Mouse (Mus musculus) CH12.LX (cell line): ENCODE measurements around the gene Ptdss2. TPM values are rescaled to one million over a fixed set of nuclear protein-coding genes. Genes with fewer than 3 reads are reported as not detected.
A peak's percentile ranks its signal among the peaks of the same experiment; 100 is the strongest.

Experiments used
- DNase-seq: peaks from one replicate; pipeline ENCODE4 v3.0.0-alpha.2; 2013; ENCODE audit errors: extremely low read depth
- H3K27ac ChIP-seq: 2 replicates; pipeline ENCODE4 v1.5.1; 2012; ENCODE audit warnings: low read depth, mild to moderate bottlenecking, control low read depth, moderate library complexity; ENCODE audit not compliant: insufficient read depth
- H3K27me3 ChIP-seq: replicated peaks from 2 replicates; pipeline ENCODE3; 2012; ENCODE audit warnings: inconsistent platforms
- H3K36me3 ChIP-seq, 2 experiments: replicated peaks in 1 of 2; 2 replicates each; pipeline versions ENCODE3 to v1.6.1; 2012; ENCODE audit warnings: inconsistent platforms in 1 of 2, low read length in 1 of 2, mild to moderate bottlenecking in 1 of 2, mixed read lengths in 1 of 2, moderate library complexity in 1 of 2; ENCODE audit not compliant: control insufficient read depth in 1 of 2, insufficient read depth in 1 of 2
- H3K4me1 ChIP-seq, 2 experiments: 2 replicates each; pipeline ENCODE4 v1.6.1; 2012; ENCODE audit warnings: inconsistent platforms in 1 of 2, moderate library complexity in 1 of 2; ENCODE audit not compliant: insufficient read depth in 2 of 2, control insufficient read depth in 1 of 2
- H3K4me2 ChIP-seq: 2 replicates; pipeline ENCODE4 v1.6.1; 2012; ENCODE audit warnings: low read depth, mild to moderate bottlenecking, control low read depth; ENCODE audit not compliant: poor library complexity, insufficient read depth, severe bottlenecking
- H3K4me3 ChIP-seq, 3 experiments: fragments of 150-350 bp in 1 of 3; sonication (generic) in 1 of 3; replicated peaks in 1 of 3; 2 replicates each; pipeline versions ENCODE3 to v1.5.1; 2011 to 2012; ENCODE audit warnings: low read depth in 2 of 3, low read length in 2 of 3, mild to moderate bottlenecking in 2 of 3, moderate library complexity in 2 of 3, control low read depth in 1 of 3, improper control_type of control experiment in 1 of 3, inconsistent platforms in 1 of 3, mixed read lengths in 1 of 3; ENCODE audit not compliant: poor library complexity in 1 of 3
- H3K79me2 ChIP-seq: replicated peaks from 2 replicates; pipeline ENCODE4 v1.6.1; 2012; ENCODE audit warnings: mild to moderate bottlenecking, moderate library complexity; ENCODE audit not compliant: control insufficient read depth, poor library complexity, insufficient read depth, severe bottlenecking; ENCODE audit errors: extremely low read depth
- H3K9ac ChIP-seq: 2 replicates; pipeline ENCODE4 v1.6.1; 2012; ENCODE audit warnings: low read depth, mild to moderate bottlenecking, control low read depth, moderate library complexity; ENCODE audit not compliant: insufficient read depth
- H3K9me3 ChIP-seq: replicated peaks from 2 replicates; pipeline ENCODE3; 2012; ENCODE audit warnings: low read length, inconsistent platforms, mixed read lengths
- E2F4 ChIP-seq: IDR thresholded peaks from 2 replicates; pipeline ENCODE4 v1.6.1; 2011; ENCODE audit warnings: low read depth, low read length, improper control_type of control experiment; ENCODE audit not compliant: insufficient replicate concordance
- ETS1 ChIP-seq: conservative IDR thresholded peaks from 2 replicates; pipeline ENCODE4 v1.6.1; 2012; ENCODE audit warnings: low read depth, mild to moderate bottlenecking, inconsistent platforms, low read length, improper control_type of control experiment, moderate library complexity
- GABPA ChIP-seq: IDR thresholded peaks from 2 replicates; pipeline ENCODE4 v1.6.1; 2012; ENCODE audit warnings: low read depth, low read length, improper control_type of control experiment, inconsistent platforms; ENCODE audit not compliant: insufficient replicate concordance
- HCFC1 ChIP-seq: IDR thresholded peaks from 2 replicates; pipeline ENCODE4 v1.6.1; 2012; ENCODE audit warnings: low read depth, mild to moderate bottlenecking, inconsistent platforms, low read length, improper control_type of control experiment
- IRF4 ChIP-seq: IDR thresholded peaks from 2 replicates; pipeline ENCODE4 v1.6.1; 2014; ENCODE audit warnings: low read depth, mild to moderate bottlenecking, inconsistent platforms, low read length, improper control_type of control experiment
- JUN ChIP-seq: IDR thresholded peaks from 2 replicates; pipeline ENCODE4 v1.6.1; 2011; ENCODE audit warnings: low read depth, mild to moderate bottlenecking, low read length, improper control_type of control experiment, moderate library complexity; ENCODE audit not compliant: insufficient read depth
- JUND ChIP-seq: conservative IDR thresholded peaks from 2 replicates; pipeline ENCODE4 v1.6.1; 2011; ENCODE audit warnings: low read depth, low read length, improper control_type of control experiment
- KAT2A ChIP-seq: IDR thresholded peaks from 2 replicates; pipeline ENCODE4 v1.6.1; 2012; ENCODE audit warnings: low read length, improper control_type of control experiment, inconsistent platforms; ENCODE audit not compliant: insufficient replicate concordance
- MEF2A ChIP-seq: IDR thresholded peaks from 2 replicates; pipeline ENCODE4 v1.6.1; 2014; ENCODE audit warnings: low read depth, mild to moderate bottlenecking, inconsistent platforms, low read length, improper control_type of control experiment, borderline replicate concordance
- MXI1 ChIP-seq: IDR thresholded peaks from 2 replicates; pipeline ENCODE4 v1.6.1; 2011; ENCODE audit warnings: mild to moderate bottlenecking, low read depth, low read length, improper control_type of control experiment
- NRF1 ChIP-seq: IDR thresholded peaks from 2 replicates; pipeline ENCODE4 v1.6.1; 2014; ENCODE audit warnings: low read depth, mild to moderate bottlenecking, inconsistent platforms, low read length, improper control_type of control experiment, moderate library complexity
- PAX5 ChIP-seq: IDR thresholded peaks from 2 replicates; pipeline ENCODE4 v1.6.1; 2012; ENCODE audit warnings: low read length, inconsistent platforms, mixed read lengths
- POLR2A ChIP-seq: IDR thresholded peaks from 2 replicates; pipeline ENCODE4 v1.6.1; 2011; ENCODE audit warnings: low read depth, mild to moderate bottlenecking, improper control_type of control experiment, low read length
- POLR2AphosphoS2 ChIP-seq: IDR thresholded peaks from 2 replicates; pipeline ENCODE4 v1.6.1; 2011; ENCODE audit warnings: low read depth, low read length, improper control_type of control experiment
- RCOR1 ChIP-seq: conservative IDR thresholded peaks from 2 replicates; pipeline ENCODE4 v1.6.1; 2012; ENCODE audit warnings: low read depth, mild to moderate bottlenecking, inconsistent platforms, low read length, improper control_type of control experiment
- SIN3A ChIP-seq: IDR thresholded peaks from 2 replicates; pipeline ENCODE4 v1.6.1; 2012; ENCODE audit warnings: low read length, improper control_type of control experiment, inconsistent platforms
- TBP ChIP-seq: conservative IDR thresholded peaks from 2 replicates; pipeline ENCODE4 v1.6.1; 2011; ENCODE audit warnings: low read depth, low read length, improper control_type of control experiment
- UBTF ChIP-seq: IDR thresholded peaks from 2 replicates; pipeline ENCODE4 v1.6.1; 2012; ENCODE audit warnings: low read depth, mild to moderate bottlenecking, inconsistent platforms, low read length, improper control_type of control experiment, moderate library complexity
- USF1 ChIP-seq: IDR thresholded peaks from 2 replicates; pipeline ENCODE4 v1.6.1; 2014; ENCODE audit warnings: low read depth, mild to moderate bottlenecking, inconsistent platforms, low read length, improper control_type of control experiment
- dilution Hi-C: fragments of 300-500 bp; cut with MboI; formaldehyde crosslinking; loops from 2 replicates; pipeline ENCODE4 v1.14.3; 2020; ENCODE audit warnings: low sequenced_read_pairs; ENCODE audit not compliant: extremely low pct_unique_long_range_greater_than_20kb, extremely low pct_ligation_motif_present
- in situ Hi-C: fragments of 300-500 bp; cut with MboI; formaldehyde crosslinking; loops from 3 replicates; pipeline ENCODE4 v1.14.3; 2019; ENCODE audit warnings: low sequenced_read_pairs, low pct_ligation_motif_present, low pct_unique_long_range_greater_than_20kb, mixed read lengths
- polyA plus RNA-seq: library from polyadenylated mRNA; unstranded; fragments of >175 nt; gene quantifications from 2 replicates; pipeline ENCODE4 v1.2.1, GENCODE M21; 2012; ENCODE audit warnings: low read depth; ENCODE audit not compliant: insufficient read length
- total RNA-seq, 2 experiments: library from RNA; depleted of rRNA; stranded (reverse); fragments of 300-350 nt in 1 of 2; fragments of >200 nt in 1 of 2; gene quantifications; 2 replicates each; pipeline ENCODE4 v1.2.3; 2012 to 2014

The Ptdss2 gene
- total and polyA plus RNA-seq, 3 experiments = 2.9 to 22.9 (median 12.0) TPM

DNA sequence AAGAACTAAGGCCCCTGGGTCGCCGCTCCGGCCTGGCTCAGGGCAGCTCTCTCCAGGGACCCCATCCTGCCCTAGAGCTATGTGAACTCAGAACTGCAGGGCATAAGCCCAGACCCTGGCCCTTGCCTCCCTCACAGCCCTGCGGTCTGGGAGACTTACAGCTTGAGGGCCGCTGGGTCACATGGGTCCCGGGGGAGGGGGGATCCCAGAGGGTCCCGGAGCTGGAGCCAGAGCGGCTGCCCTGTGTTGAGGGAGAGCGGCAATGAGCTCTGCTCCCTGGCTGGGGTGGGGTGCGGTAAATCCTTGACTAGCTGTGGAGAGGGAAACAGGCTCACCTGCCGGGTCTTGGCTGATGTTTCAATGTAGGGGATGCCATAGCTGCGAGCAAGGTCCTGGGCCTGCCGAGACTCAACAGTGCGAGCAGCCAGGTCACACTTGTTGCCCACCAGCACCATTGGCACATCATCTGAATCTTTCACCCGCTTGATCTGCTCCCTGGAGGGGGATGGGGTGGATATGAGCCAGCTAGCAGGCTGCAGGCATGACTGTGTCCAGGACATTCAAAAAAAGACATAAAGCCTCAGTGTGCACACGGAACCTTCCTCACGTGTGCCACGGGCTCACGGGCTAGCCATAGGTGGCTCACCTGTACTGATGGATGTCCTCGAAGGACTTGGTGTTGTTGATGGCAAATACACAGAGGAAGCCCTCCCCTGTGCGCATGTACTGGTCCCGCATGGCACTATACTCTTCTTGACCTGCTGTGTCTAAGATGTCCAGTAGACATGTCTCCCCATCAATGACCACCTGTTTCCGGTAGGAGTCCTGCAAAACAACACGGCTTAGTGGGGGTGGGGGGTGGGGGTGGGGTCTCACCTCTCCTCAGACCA is 69.9 kb downstream of the Ptdss2 start:
- H3K9me3 ChIP-seq = no peaks in the 10 kb centered on the region
- peaks cover 6 to 18% of the 10 kb centered on the region in 2 experiments for H3K4me1 ChIP-seq
- dilution Hi-C loops = no loop called here
- H3K36me3 ChIP-seq = peaks cover 31 to 42% of the 10 kb centered on the region in 2 experiments
- no peak overlapping the region for H3K9ac ChIP-seq
- H3K27me3 ChIP-seq = no peaks in the 10 kb centered on the region
- H3K4me2 ChIP-seq = no peak overlapping the region
- no peak overlapping the region for H3K4me3 ChIP-seq
- no peak for DNase-seq
- TF ChIP-seq POLR2AphosphoS2 (no peak), UBTF (no peak), SIN3A (no peak), E2F4 (no peak), TBP (no peak), PAX5 (no peak), ETS1 (no peak), MEF2A (no peak), MXI1 (no peak), RCOR1 (no peak), IRF4 (no peak), KAT2A (no peak), USF1 (no peak), JUND (no peak), GABPA (no peak), HCFC1 (no peak), NRF1 (no peak), POLR2A (no peak)
- no peaks in the 10 kb centered on the region for H3K79me2 ChIP-seq
- H3K27ac ChIP-seq = no peak overlapping the region
- in situ Hi-C loops = no loop called here

GRCm38 (mm10) chr7:141192776-141193347 is 70.7 kb downstream of the Ptdss2 start:
- Histone ChIP-seq H3K79me2 (no peaks in the 10 kb centered on the region), H3K4me1 (peaks cover 6 to 18% of the 10 kb centered on the region in 2 experiments), H3K4me3 (peak overlapping the region; percentile 77 to 87 (median 85)), H3K27ac (no peak overlapping the region; the same call in 1 of the 2 replicates), H3K27me3 (no peaks in the 10 kb centered on the region), H3K9me3 (no peaks in the 10 kb centered on the region), H3K4me2 (peak overlapping the region; percentile 76), H3K9ac (peak overlapping the region; percentile 79), H3K36me3 (peaks cover 31 to 41% of the 10 kb centered on the region in 2 experiments)
- dilution Hi-C loops (no loop called here), in situ Hi-C loops (no loop called here)
- DNase-seq = no peak
- TF ChIP-seq JUN (no peak), JUND (no peak), SIN3A (peak; percentile 36; the same call in 1 of the 2 replicates)
